Mouse (Mus musculus) bone marrow, adult 2 months (tissue): ENCODE measurements around the gene Timm29.

Source experiments
- CTCF ChIP-seq: fragments of 200-500 bp; IDR thresholded peaks from 2 replicates; pipeline ENCODE4 v1.5.1; 2011; ENCODE audit warnings: low read length, control low read depth; ENCODE audit not compliant: control insufficient read depth, insufficient read depth
- POLR2A ChIP-seq: fragments of 200-500 bp; IDR thresholded peaks from 2 replicates; pipeline ENCODE4 v1.6.1; 2011; ENCODE audit warnings: low read depth, mild to moderate bottlenecking, control low read depth, low read length, borderline replicate concordance; ENCODE audit not compliant: control insufficient read depth

DNA sequence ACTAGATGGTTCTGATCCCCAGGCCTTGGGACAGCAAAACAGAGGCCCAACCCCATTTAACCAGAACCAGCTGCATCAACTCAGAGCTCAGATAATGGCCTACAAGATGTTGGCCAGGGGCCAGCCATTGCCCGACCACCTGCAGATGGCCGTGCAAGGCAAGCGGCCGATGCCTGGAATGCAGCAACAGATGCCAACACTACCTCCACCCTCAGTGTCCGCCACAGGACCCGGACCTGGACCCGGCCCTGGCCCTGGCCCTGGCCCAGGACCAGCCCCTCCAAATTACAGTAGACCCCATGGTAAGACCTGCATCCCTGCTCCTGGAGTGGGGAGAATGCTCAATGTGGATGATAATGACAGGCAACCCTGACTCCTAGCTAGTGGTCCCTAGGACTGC is 43.1 kb downstream of the Timm29 start:
- TF ChIP-seq POLR2A (no peak), CTCF (no peak)
